Mouse (Mus musculus) adrenal gland, postnatal 10 days (tissue): Measurements from ENCODE around the gene Bptf. TPM values are rescaled to one million over a fixed set of nuclear protein-coding genes. Genes with fewer than 3 reads are reported as not detected.
"Not testable (repeated sequence)": the region's sequence is repeated elsewhere in the genome, so short reads cannot be mapped to it uniquely, and the experiment has no call there.

Experiments
- DNase-seq: peaks from one replicate; pipeline ENCODE4 v3.0.0; 2021; ENCODE audit warnings: mixed read lengths
- total RNA-seq, 2 experiments: library from RNA; stranded (reverse); gene quantifications; 2 replicates each; pipeline ENCODE4 v1.2.3; 2021

The Bptf gene
- total RNA-seq, 2 experiments from 2014 or later: 33.6 to 42.5 TPM

- DNase-seq: no peak
These were observed 114.5 kb downstream of the Bptf start for GRCm38 (mm10) chr11:107017339-107017886.

DNA sequence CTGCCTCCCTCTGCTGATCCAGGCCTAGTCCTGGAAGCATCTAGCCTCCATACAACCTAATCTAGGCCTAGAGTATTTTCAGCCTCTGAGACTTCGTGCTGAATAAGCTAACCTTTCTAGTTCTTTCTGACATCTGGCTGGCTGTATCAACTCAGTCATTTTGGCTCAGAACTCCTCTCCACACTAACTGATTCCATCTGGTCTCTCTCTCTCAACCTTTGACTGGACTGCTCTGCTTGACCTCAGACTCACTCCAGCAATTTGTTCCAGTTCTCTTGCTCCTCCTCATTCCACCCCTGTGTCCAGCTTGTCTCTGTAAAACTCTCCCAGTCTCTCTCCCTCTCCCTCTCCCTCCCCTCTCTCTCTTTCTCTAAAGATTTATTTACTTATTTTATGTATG is 115.0 kb downstream of the Bptf start:
- no peak for DNase-seq

DNA sequence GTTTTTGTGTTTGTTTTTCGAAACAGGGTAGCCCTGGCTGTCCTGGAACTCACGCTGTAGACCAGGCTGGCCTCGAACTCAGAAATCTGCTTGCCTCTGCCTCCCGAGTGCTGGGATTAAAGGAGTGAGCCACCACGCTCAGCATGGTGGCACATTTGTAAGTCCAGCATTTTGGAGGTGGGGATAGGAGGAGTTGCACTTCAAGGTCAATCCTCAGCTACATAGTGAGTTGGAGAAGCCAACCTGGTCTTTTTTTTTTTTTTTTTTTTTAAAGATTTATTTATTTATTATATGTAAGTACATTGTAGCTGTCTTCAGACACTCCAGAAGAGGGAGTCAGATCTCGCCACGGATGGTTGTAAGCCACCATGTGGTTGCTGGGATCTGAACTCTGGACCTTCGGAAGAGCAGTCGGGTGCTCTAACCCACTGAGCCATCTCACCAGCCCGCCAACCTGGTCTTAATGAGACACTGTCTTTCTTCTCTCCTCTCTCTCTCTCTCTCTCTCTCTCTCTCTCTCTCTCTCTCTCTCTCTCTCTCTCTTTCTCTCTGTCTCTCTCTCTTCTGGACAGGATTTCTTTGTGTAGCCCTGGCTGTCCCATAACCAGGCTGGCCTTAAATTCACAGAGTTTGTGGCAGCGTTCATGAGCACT is 116.3 kb downstream of the Bptf start:
- DNase-seq: not testable (repeated sequence)

- peak; percentile 35 for DNase-seq
These were observed 117.2 kb downstream of the Bptf start for GRCm38 (mm10) chr11:107014597-107015309.

- no peak for DNase-seq
These were observed 117.8 kb downstream of the Bptf start for GRCm38 (mm10) chr11:107014020-107014585.

- DNase-seq: peak; percentile 99
These were observed 119.5 kb downstream of the Bptf start for GRCm38 (mm10) chr11:107012324-107013017.

- peak; percentile 28 for DNase-seq
These were observed 120.1 kb downstream of the Bptf start for GRCm38 (mm10) chr11:107011669-107012323.

DNA sequence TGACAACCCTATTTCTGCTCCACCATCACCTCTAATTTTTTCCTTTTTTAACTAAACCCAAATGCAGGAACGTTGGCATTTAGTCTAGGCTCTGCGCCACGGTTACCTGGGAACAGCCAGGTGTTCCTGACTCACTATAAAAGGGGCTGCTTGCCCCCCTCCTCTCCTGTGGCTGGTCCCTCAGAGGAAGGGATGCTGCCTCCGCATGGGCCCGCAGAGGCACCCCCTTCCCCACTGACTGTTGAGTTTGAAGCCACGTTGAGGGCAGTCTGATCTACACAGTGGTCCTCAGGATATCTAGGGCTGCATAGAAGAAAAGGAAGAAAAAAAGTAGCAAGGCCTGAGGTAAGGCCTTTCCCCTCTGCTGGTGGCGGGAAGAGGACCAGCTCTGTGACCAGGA is 120.8 kb downstream of the Bptf start:
- no peak for DNase-seq

GRCm38 (mm10) chr11:107010447-107010846 is 121.5 kb downstream of the Bptf start:
- DNase-seq: no peak

- peak; percentile 41 for DNase-seq
These were observed 126.4 kb downstream of the Bptf start for GRCm38 (mm10) chr11:107005538-107005937.

GRCm38 (mm10) chr11:107001760-107002675 is 129.9 kb downstream of the Bptf start:
- DNase-seq: no peak

GRCm38 (mm10) chr11:106999949-107000513 is 131.9 kb downstream of the Bptf start:
- no peak for DNase-seq

DNA sequence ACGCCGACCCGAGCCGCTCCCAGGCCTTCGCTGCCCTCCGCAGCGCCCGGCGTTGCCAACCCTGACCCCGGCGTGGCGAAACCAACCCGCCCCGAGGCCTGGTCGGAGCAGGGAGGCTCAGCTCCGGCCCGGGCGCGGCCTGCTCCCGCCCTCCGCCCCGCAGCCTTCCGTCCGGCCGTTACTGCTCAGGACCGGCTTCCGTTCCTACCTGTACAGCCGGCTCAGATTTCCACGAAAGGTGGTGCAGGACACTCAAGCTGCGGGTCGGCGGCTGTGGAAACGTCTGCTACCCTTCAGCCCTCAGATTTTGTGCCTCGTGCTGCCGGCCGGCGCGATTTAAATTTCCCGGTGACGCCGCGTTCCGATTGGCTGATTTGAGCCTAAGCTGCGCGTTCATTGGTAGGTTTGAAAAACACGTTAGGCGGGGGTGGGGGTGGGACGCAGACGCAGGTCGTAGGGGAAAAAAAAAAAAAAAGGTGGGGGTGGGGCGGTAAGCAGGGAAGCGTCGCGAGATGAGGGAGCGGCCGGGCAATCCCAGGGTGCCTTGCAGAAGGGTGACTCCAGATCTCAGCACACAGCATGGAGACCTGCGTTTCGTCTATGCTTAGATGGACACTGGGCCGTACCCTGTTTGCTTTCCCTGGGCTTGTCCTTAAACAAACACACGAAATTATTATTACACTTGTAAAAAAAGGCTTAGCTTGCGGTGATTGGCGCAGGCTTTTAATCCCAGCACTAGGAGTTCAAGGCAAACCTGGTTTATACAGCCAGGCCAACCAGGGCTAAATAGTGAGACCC is 132.6 kb downstream of the Bptf start, which contains the start of gene Kpna2:
TSS of gene Kpna2 (minus strand) at position 391 of the 798 bp plus-strand sequence.
- DNase-seq: peak; percentile 93

DNA sequence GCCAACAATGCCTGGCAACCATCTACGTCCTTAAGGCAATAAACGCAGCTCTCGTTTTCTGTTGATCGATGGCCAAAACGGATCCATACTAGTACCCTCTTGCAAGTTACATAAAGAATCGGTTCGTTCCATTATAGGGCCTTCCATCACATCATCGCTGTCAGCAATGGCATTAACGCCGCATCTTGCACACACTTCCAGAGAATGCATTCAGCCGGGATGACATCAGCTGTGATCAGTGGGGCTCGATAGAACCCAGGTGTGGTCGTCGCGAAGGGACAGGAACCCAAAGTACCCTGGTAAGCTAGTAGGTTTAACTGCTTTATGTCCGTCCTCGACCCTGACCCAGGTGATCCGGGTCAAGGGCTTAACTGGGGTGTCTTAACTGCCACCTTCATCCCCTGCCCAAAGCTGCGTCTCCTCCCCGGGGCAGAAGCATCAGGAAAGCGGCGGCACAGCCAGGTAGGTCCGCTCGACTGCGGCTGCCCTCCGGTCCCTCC is 133.2 kb downstream of the Bptf start:
- no peak for DNase-seq

GRCm38 (mm10) chr11:106997976-106998375 is 134.0 kb downstream of the Bptf start:
- no peak for DNase-seq

DNA sequence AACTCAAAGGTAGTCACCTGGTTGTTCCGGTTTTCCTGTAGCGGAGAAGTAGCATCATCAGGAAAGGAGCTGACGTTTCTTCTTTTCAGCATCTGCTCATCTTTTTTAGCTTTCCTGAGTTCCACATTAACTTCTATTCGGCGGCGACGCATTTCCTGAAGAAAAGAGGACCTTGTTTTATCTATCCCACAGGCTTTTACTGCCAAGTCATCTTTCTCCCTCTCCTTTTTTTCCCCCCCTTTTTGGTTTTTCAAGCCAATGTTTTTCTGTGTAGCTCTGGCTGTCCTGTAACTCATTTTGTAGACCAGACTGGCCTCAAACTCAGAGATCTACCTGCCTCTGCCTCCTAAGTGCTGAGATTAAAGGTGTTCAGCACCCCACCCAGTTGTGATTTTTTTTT is 135.4 kb downstream of the Bptf start:
- not testable (repeated sequence) for DNase-seq

DNA sequence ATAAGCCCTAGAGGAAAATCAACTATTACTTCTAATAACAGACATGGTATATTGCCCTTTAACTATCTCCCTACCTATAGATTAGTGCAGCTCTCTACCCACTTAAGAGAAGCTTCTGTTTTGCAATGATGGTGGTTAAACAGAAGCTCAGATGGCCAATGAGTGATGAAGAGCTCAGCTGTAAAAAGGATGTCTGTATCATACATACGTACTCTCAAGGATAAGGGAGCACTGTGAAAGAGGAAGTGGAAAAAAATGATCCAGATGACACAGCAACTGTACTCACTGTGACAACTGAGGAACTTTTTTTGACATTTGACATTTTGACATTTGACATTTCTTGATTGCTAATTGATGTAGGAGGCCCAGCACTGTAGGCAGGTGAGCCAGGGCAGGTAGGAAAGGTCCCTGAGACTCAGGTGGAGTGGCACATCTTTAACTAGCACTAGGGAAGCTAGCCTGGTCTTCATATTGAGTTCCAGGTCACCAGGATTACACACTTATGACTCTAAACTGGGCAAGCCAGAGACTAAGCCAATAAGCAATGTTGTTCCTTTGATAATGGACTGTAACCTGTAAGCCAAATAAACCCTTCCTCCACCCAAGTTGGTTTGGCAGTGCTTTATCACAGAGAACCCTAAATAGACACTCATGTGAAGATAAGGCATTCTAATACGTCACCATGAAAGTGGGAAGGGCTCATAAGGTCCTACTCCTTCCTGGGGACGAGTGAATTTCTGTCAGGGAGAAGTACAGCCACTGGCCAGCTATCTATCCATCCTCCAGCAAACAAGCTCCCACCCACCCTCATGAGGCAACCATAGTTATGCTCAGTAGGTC is 137.5 kb downstream of the Bptf start:
- DNase-seq: no peak

DNA sequence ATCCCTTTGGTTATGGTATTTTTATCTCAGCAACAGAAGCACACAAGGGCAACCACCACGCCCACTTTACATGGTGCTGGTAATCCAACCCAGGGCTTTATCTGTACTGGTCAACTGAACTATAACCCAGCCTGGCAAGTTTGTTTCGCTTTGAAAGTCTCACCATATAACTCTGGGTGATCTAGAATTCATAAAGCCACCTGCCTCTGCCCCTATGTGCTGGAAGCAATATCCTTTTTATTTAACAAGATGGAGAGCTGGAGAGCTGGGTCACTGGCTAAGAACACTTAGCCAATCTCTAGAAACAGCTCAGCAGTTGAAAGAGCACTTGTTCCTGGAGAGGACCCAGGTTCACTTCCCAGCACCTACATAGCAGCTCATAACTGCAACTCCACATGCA is 144.5 kb downstream of the Bptf start:
- no peak for DNase-seq
